Mouse (Mus musculus) adrenal gland, adult 2 months (tissue): ENCODE results near the gene Slc39a7. TPM values are rescaled to one million over a fixed set of nuclear protein-coding genes. Genes with fewer than 3 reads are reported as not detected.
"Not testable (repeated sequence)": the region's sequence is repeated elsewhere in the genome, so short reads cannot be mapped to it uniquely, and the experiment has no call there.

Experiments
- DNase-seq: peaks from one replicate; pipeline ENCODE4 v3.0.0; 2021
- microRNA-seq, 2 experiments: library from miRNA; unstranded; fragments of <30 nt; microRNA quantifications; one replicate each; pipeline ENCODE4 v1.2.0; 2021
- polyA plus RNA-seq: library from polyadenylated mRNA; depleted of rRNA; stranded (reverse); fragments of >200 nt; gene quantifications from 2 replicates; pipeline ENCODE4 v1.2.3, GENCODE M21; 2012; rRNA removed
- total RNA-seq, 2 experiments: library from RNA; stranded (reverse); gene quantifications; 2 replicates each; pipeline ENCODE4 v1.2.3; 2021

Slc39a7 gene
- total and polyA plus RNA-seq, 3 experiments = 156 to 321 (median 217) TPM

DNA sequence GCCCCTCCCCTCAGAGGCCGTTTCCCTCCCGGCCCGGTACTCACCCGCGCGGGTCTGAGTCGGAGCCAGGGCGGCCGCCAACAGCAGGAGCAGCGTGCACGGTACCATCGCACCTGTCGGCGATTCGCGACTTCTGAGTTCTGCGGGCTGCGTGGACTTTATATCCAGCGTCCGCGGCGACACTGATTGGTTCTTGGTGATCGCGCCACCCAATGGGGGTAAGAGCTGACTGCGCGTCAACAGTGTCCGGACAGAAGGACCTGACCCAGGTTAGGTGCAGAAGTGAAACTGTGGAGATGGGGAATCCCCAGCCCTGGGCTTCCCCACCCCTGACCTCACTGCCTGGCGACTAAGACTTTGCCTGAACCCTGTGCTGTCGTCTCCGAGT lies 31.3 kb downstream of the Slc39a7 start, which contains the start of gene H2-K1:
TSS of gene H2-K1 (minus strand) at position 198 of the 388 bp plus-strand sequence.
- peak; percentile 95 for DNase-seq

GRCm38 (mm10) chr17:33999341-34000149 lies 31.9 kb downstream of the Slc39a7 start:
- DNase-seq = peak; percentile 64

DNA sequence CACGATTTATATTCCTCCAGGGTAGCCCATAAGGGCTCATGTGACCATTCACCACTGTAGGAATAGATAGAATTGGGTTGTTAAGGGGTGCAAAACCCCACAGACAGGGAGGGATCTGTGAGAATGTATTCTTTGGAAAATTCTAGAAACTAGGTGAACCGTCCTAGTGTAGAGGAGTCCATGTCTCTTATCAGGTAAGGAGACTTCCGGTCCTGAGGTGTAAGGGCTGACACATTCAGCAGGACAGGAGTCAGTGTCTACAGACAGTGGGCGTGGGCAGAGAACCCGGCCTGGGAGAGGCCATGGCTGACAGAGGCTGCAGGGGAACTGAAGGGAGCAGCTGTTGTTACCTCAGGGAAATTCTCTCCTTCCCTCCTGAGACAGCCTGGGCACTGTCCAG lies 32.8 kb downstream of the Slc39a7 start:
- DNase-seq = not testable (repeated sequence)

DNA sequence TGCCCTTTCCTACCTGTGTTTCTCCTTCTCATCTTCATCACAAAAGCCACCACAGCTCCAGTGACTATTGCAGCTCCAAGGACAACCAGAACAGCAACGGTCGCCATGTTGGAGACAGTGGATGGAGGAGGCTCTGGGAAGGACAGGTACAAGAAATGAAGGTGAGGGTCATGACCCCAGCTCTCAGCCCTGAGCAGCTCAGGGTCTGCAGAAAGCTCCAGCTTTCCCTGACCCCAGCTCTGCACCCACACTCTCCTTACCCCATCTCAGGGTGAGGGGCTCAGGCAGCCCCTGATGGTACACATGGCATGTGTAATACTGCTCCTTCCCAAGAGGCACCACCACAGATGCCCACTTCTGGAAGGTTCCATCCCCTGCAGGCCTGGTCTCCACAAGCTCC lies 34.5 kb downstream of the Slc39a7 start:
- DNase-seq = not testable (repeated sequence)

DNA sequence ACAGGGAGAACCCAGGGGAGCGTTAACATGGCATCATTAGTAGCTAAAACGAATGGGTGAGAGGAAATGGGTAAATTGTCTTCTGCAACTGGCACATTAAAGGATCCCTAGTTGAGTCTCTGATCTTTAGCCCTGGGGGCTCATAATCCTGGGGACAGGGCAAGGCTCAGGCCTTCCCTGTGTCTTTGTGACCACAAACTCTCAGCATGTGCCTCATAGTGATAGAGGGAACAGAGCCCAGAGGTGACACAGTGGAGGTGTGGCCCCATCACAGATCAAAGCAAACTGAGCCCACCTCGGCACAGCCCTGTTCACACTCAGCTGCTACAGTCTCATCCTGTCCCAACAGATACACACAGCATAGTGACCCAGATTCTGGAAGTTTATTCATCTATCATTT lies 35.8 kb downstream of the Slc39a7 start:
- DNase-seq = no peak

DNA sequence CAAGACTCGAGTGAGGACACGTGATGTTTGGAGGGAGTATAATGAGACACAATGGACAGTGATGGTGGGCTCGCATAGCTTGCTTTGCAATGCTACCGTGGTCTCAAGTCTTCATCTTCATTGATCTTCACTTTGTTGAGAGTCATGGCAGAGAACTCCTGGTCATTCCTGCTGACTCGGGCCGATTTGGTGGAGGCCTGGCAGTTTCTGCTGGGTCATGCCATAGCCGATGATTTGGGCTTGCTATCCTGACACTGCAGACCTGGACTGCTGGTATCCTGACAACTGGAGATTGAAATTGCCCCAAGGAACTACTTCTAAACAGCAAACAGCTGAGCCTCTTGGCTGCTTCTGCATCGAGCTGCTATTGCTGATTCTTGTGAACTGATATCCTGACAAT lies 36.5 kb downstream of the Slc39a7 start:
- DNase-seq = no peak

DNA sequence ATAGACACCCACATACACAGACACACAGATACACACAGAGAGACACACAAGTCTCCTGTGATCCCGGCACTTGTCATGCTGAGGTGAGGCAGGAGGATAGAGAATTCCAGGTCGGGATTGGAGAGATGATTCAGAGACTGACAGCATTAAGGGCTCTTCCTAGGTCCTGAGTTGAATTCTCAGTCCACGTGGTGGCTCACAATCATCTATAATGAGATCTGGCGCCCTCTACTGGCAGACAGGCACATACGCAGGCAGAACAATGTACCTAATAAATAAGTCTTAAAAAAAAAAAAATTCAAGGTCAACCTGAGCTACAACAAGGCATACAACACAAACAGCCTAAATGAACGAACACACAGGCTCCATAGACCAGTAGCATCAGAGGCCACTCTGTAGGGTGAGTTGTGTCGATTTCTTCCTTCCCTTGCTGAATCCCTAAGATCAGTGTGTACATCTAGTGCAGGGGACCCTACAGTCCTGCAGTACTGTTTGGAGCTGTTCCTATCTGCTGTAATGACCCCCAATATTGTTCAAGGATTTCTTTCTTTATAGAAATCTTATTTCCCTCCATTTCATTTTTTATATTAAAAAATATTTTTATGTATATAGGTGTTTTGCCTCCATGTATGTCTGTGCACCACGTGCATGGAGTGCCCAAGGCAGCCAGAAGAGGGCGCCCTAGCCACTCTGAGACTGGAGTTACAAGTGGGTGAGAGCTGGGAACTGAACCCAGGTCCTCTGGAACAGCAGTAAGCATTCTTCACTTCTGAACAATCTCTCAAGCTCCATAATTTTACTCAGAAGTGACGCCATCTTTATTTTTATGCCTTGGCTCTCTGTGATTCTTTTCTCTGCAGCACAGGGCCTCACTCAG lies 39.5 kb downstream of the Slc39a7 start:
- peak; percentile 49 for DNase-seq

DNA sequence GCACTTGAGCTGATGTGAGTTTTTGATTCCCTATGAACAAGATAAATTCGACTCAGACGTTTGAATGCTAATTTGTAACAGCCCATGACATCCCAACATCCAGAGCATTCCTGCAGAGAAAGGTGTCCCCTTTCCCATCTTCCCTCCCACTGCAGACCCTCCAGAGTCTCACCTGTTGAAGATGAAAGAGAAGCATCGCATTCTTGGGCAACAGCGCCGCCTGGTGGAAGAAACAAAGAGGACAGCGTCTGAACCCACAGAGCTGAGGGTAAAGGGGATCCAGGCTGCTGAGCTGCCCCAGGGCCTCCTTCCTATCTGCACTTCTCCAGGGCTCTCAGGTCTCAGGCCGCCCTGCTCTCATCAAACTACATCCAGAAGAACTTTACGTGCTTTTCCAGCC lies 49.3 kb downstream of the Slc39a7 start:
- peak; percentile 57 for DNase-seq

DNA sequence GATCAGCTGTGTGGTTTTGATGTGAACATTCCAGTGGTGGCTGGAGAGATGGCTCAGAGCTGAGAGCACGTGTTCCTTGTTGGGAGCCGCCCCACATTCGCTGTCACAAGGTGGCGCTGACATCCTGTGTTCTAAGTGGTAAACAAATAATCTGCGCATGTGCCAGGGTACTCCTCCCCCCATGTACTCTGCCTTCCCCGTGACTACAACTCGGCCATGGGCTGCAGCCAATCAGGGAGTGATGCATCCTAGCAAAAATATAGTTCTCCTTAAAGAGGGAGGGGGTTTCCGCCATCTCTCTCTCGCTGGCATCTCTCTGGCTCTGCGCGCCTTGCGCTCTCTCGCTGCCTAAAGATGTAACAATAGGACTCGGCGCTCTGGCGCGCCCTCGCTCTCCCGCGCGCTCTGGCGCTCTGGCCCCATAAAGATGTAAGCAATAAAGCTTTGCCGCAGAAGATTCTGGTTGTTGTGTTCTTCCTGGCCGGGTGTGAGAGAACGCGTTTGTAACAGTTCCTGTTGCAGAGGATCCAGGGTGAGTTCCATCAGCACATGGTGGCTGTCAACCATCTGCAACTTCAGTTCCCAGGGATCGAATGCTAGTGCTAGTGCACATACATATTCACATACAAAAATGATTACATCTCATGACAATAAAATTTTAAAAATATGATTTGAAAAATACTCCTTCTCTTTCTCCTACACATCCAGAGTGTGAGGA lies 50.1 kb downstream of the Slc39a7 start:
- peak; percentile 92 for DNase-seq

DNA sequence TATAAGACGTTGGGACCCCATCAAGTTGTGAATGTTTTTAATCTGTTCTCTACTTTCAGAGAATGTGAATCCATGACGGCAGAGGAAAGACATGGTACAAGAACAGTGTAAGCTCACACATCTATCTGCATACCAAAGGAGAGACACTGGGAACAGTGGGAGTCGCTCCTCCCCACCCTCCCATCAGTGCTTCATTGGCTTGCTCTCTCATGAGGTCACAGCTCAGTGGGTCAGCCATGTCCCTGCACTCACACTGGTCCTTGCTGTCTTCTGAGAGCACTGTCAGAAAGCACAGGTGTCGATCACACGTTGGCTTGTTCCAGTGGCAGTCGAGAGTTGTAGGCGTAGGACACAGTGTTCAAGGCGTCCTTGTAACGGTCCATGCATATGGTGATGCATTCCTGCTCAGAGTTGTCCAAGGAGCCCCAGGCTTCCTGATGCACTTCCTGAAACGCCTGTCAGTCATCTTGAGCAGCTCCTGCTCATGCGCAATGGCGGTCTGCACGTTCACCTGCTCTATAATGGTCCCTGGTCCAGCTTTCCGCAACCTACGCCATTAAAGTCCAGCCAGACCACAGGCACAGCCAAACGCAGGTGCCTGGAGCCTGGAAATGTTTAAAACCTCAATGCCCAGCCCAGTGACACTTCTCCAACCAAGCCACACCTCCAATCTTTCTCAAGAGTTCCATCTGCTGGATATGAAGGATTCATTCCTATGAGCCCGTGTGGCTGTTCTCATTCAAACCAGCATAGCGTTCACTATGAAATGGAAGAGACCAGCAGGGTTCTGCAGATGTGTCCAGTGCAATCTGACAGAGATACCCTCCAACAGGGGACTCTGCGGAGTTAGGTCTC lies 51.1 kb downstream of the Slc39a7 start:
- no peak for DNase-seq

- no peak for DNase-seq
Measured at GRCm38 (mm10) chr17:33979512-33980050, 51.9 kb downstream of the Slc39a7 start.

DNA sequence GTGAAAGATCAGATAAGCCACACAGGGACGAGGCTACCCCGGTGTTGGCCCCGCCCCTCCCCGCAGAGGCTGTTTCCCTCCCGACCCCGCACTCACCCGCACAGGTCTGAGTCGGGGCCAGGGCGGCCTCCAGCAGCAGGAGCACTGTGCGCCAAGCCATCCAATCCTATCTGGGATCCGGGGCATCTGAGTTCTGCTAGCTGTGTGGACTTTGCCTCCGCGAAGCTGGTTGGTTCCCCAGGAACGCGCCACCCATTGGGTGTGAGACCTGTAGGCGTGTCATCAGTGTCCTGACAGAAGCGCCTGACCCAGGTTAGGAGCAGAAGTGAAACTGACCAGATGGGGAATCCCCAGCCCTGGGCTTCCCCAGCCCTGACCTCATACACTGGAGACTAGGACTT lies 52.9 kb downstream of the Slc39a7 start:
- DNase-seq = peak; percentile 91

Small RNA genes lying within 50 kb of the gene (microRNA-seq; reads per million reads assigned to microRNA genes)
- gene Mir219a-1 (0.44 to 1.2 reads per million in 2 experiments), gene Mir219c (0 reads per million in 2 experiments)

Other genes starting within 250 kb of the Slc39a7 start
Only the 30 nearest of the 33 such genes appear.
- 1,000 to 10,000 TPM; 1,533 to 1,560 TPM for gene Rps28, start 207.1 kb downstream of the Slc39a7 start, total RNA-seq
- gene Rps28, start 207.1 kb downstream of the Slc39a7 start, polyA plus RNA-seq = 387 and 446 TPM in 2 replicates
- 100 to 1,000 TPM; 507 to 539 TPM for gene Ndufa7, start 207.1 kb downstream of the Slc39a7 start, total RNA-seq
- gene Ndufa7, start 207.1 kb downstream of the Slc39a7 start, polyA plus RNA-seq = 556 and 578 TPM in 2 replicates
- gene Cd320, start 188.6 kb downstream of the Slc39a7 start, total RNA-seq = 10 to 100 TPM; 34.2 to 42.8 TPM
- 85.2 and 99.1 TPM in 2 replicates for gene Cd320, start 188.6 kb downstream of the Slc39a7 start, polyA plus RNA-seq
- not detected for gene Gm7029, start 157.8 kb downstream of the Slc39a7 start, total RNA-seq
- not detected in 2 replicates for gene Gm7029, start 157.8 kb downstream of the Slc39a7 start, polyA plus RNA-seq
- gene Kifc1, start 141.0 kb downstream of the Slc39a7 start, total RNA-seq = 1 to 10 TPM; 1.4 to 1.6 TPM
- 1.8 and 2.5 TPM in 2 replicates for gene Kifc1, start 141.0 kb downstream of the Slc39a7 start, polyA plus RNA-seq
- gene Platr17, start 126.5 kb downstream of the Slc39a7 start, total RNA-seq = not detected
- gene Platr17, start 126.5 kb downstream of the Slc39a7 start, polyA plus RNA-seq = not detected in 2 replicates
- gene Daxx, start 122.3 kb downstream of the Slc39a7 start, total RNA-seq = 10 to 100 TPM; 29.0 to 30.3 TPM
- gene Daxx, start 122.3 kb downstream of the Slc39a7 start, polyA plus RNA-seq = 54.7 and 65.7 TPM in 2 replicates
- 100 to 1,000 TPM; 151 to 171 TPM for gene Tapbp, start 115.8 kb downstream of the Slc39a7 start, total RNA-seq
- gene Tapbp, start 115.8 kb downstream of the Slc39a7 start, polyA plus RNA-seq = 244 and 245 TPM in 2 replicates
- gene Zbtb22, start 115.8 kb downstream of the Slc39a7 start, total RNA-seq = 10 to 100 TPM; 26.1 to 38.3 TPM
- gene Zbtb22, start 115.8 kb downstream of the Slc39a7 start, polyA plus RNA-seq = 52.1 and 57.1 TPM in 2 replicates
- gene Rgl2, start 102.1 kb downstream of the Slc39a7 start, total RNA-seq = 10 to 100 TPM; 44.2 to 44.4 TPM
- gene Rgl2, start 102.1 kb downstream of the Slc39a7 start, polyA plus RNA-seq = 237 and 298 TPM in 2 replicates
- 100 to 1,000 TPM in 1 of 2 experiments, 10 to 100 TPM in 1; 69.7 to 100 TPM for gene Pfdn6, start 91.3 kb downstream of the Slc39a7 start, total RNA-seq
- 5.0 and 6.8 TPM in 2 replicates for gene Pfdn6, start 91.3 kb downstream of the Slc39a7 start, polyA plus RNA-seq
- 10 to 100 TPM; 35.4 to 38.4 TPM for gene Wdr46, start 91.0 kb downstream of the Slc39a7 start, total RNA-seq
- 18.9 and 25.6 TPM in 2 replicates for gene Wdr46, start 91.0 kb downstream of the Slc39a7 start, polyA plus RNA-seq
- 1 to 10 TPM; 4.0 to 6.5 TPM for gene B3galt4, start 80.2 kb downstream of the Slc39a7 start, total RNA-seq
- gene B3galt4, start 80.2 kb downstream of the Slc39a7 start, polyA plus RNA-seq = 21.2 and 21.3 TPM in 2 replicates
- 10 to 100 TPM; 52.8 to 55.1 TPM for gene Vps52, start 75.9 kb downstream of the Slc39a7 start, total RNA-seq
- 88.4 and 107 TPM in 2 replicates for gene Vps52, start 75.9 kb downstream of the Slc39a7 start, polyA plus RNA-seq
- gene Rps18, start 75.7 kb downstream of the Slc39a7 start, total RNA-seq = 100 to 1,000 TPM; 541 to 790 TPM
- gene Rps18, start 75.7 kb downstream of the Slc39a7 start, polyA plus RNA-seq = 153 and 176 TPM in 2 replicates
- gene H2-K1, start 31.3 kb downstream of the Slc39a7 start, total RNA-seq = 100 to 1,000 TPM; 577 to 669 TPM
- gene H2-K1, start 31.3 kb downstream of the Slc39a7 start, polyA plus RNA-seq = 2,584 and 2,844 TPM in 2 replicates
- 10 to 100 TPM; 41.4 to 57.0 TPM for gene Ring1, start 7.0 kb downstream of the Slc39a7 start, total RNA-seq
- 70.0 and 92.4 TPM in 2 replicates for gene Ring1, start 7.0 kb downstream of the Slc39a7 start, polyA plus RNA-seq
- 100 to 1,000 TPM; 252 to 263 TPM for gene H2-Ke6, start 3.6 kb downstream of the Slc39a7 start, total RNA-seq
- 362 and 465 TPM in 2 replicates for gene H2-Ke6, start 3.6 kb downstream of the Slc39a7 start, polyA plus RNA-seq
- 10 to 100 TPM; 47.5 to 54.9 TPM for gene Rxrb, start 130 bp upstream of the Slc39a7 start, total RNA-seq
- 150 and 161 TPM in 2 replicates for gene Rxrb, start 130 bp upstream of the Slc39a7 start, polyA plus RNA-seq
- 1 to 10 TPM; 1.0 to 1.1 TPM for gene Col11a2, start 7.8 kb upstream of the Slc39a7 start, total RNA-seq
- gene Col11a2, start 7.8 kb upstream of the Slc39a7 start, polyA plus RNA-seq = 0.35 and 1.7 TPM in 2 replicates
- gene H2-Oa, start 60.7 kb upstream of the Slc39a7 start, total RNA-seq = under 1 TPM in 1 of 2 experiments, not detected in 1; 0.62 TPM
- 1.9 TPM in 2 replicates for gene H2-Oa, start 60.7 kb upstream of the Slc39a7 start, polyA plus RNA-seq
- 10 to 100 TPM; 14.4 to 18.9 TPM for gene H2-DMa, start 87.9 kb upstream of the Slc39a7 start, total RNA-seq
- 24.2 and 27.4 TPM in 2 replicates for gene H2-DMa, start 87.9 kb upstream of the Slc39a7 start, polyA plus RNA-seq
- gene Brd2, start 91.0 kb upstream of the Slc39a7 start, total RNA-seq = 100 to 1,000 TPM; 173 to 286 TPM
- gene Brd2, start 91.0 kb upstream of the Slc39a7 start, polyA plus RNA-seq = 103 and 104 TPM in 2 replicates
- 1 to 10 TPM; 2.0 to 3.4 TPM for gene H2-DMb2, start 111.6 kb upstream of the Slc39a7 start, total RNA-seq
- gene H2-DMb2, start 111.6 kb upstream of the Slc39a7 start, polyA plus RNA-seq = 1.3 and 2.3 TPM in 2 replicates
- gene H2-DMb1, start 121.4 kb upstream of the Slc39a7 start, total RNA-seq = 10 to 100 TPM in 1 of 2 experiments, 1 to 10 TPM in 1; 6.4 to 12.3 TPM
- gene H2-DMb1, start 121.4 kb upstream of the Slc39a7 start, polyA plus RNA-seq = 32.6 and 33.3 TPM in 2 replicates
- 10 to 100 TPM; 15.4 to 19.1 TPM for gene Tap1, start 155.9 kb upstream of the Slc39a7 start, total RNA-seq
- 44.5 and 44.9 TPM in 2 replicates for gene Tap1, start 155.9 kb upstream of the Slc39a7 start, polyA plus RNA-seq
- gene Psmb9, start 156.1 kb upstream of the Slc39a7 start, total RNA-seq = 10 to 100 TPM; 12.1 to 20.6 TPM
- 45.1 and 54.8 TPM in 2 replicates for gene Psmb9, start 156.1 kb upstream of the Slc39a7 start, polyA plus RNA-seq
- gene Psmb8, start 166.0 kb upstream of the Slc39a7 start, total RNA-seq = 10 to 100 TPM; 21.8 to 41.4 TPM
- 49.6 and 68.0 TPM in 2 replicates for gene Psmb8, start 166.0 kb upstream of the Slc39a7 start, polyA plus RNA-seq
- 10 to 100 TPM; 43.6 to 55.6 TPM for gene Tap2, start 171.8 kb upstream of the Slc39a7 start, total RNA-seq
- gene Tap2, start 171.8 kb upstream of the Slc39a7 start, polyA plus RNA-seq = 61.0 and 64.1 TPM in 2 replicates
- gene H2-Ob, start 207.2 kb upstream of the Slc39a7 start, total RNA-seq = 1 to 10 TPM in 1 of 2 experiments, under 1 TPM in 1; 0.49 to 1.3 TPM
- gene H2-Ob, start 207.2 kb upstream of the Slc39a7 start, polyA plus RNA-seq = 0.91 TPM in 2 replicates